Mouse (Mus musculus) MEL (cell line): Measurements from ENCODE around the gene Tiprl.

Source experiments
- BHLHE40 ChIP-seq: IDR thresholded peaks from 2 replicates; pipeline ENCODE4 v1.6.1; 2012; ENCODE audit warnings: low read depth, mild to moderate bottlenecking, inconsistent platforms, low read length, improper control_type of control experiment, borderline replicate concordance
- CTCF ChIP-seq, 3 experiments: IDR thresholded peaks in 2 of 3; conservative IDR thresholded peaks in 1 of 3; 2 replicates each; pipeline ENCODE4 v1.5.1; 2011 to 2012; ENCODE audit warnings: low read length in 3 of 3, low read depth in 2 of 3, mild to moderate bottlenecking in 2 of 3, improper control_type of control experiment in 1 of 3, inconsistent platforms in 1 of 3, mixed read lengths in 1 of 3, moderate library complexity in 1 of 3; ENCODE audit not compliant: control insufficient read depth in 1 of 3, insufficient read depth in 1 of 3, poor library complexity in 1 of 3, severe bottlenecking in 1 of 3
- E2F4 ChIP-seq: IDR thresholded peaks from 2 replicates; pipeline ENCODE4 v1.6.1; 2011; ENCODE audit warnings: low read depth, low read length, improper control_type of control experiment, borderline replicate concordance
- JUND ChIP-seq: IDR thresholded peaks from 2 replicates; pipeline ENCODE4 v1.6.1; 2011; ENCODE audit warnings: low read depth, mild to moderate bottlenecking, improper control_type of control experiment, low read length
- MAZ ChIP-seq: IDR thresholded peaks from 2 replicates; pipeline ENCODE4 v1.6.1; 2012; ENCODE audit warnings: low read depth, mild to moderate bottlenecking, inconsistent platforms, low read length, improper control_type of control experiment
- POLR2A ChIP-seq, 2 experiments: IDR thresholded peaks; 2 replicates each; pipeline ENCODE4 v1.6.1; 2011 to 2012; ENCODE audit warnings: low read length in 2 of 2, mild to moderate bottlenecking in 2 of 2, control low read depth in 1 of 2, improper control_type of control experiment in 1 of 2, low read depth in 1 of 2, moderate library complexity in 1 of 2; ENCODE audit not compliant: control insufficient read depth in 1 of 2, insufficient read depth in 1 of 2, poor library complexity in 1 of 2

DNA sequence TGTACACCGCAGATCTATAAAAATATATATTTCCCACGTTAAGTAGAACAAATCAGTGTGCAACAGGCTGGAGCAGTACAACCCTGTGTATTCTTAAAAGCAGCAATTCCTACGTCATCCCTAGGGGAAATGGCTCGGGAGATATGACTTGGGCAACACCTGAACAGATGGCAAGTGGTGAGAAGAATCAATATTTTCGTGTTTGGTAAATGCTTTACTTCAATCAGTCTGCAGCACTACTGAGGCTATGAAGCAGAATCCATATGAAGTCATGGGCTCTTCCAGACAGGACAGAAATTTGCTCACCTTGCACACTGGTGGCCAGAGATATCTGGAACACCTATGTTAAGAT lies 42.2 kb downstream of the Tiprl start:
- TF ChIP-seq E2F4 (no peak), CTCF (IDR thresholded peaks at IDR 0.05 in 2 of 3, conservative IDR thresholded peaks at IDR 0.05 in 1 of 3; ENCODE audit: control insufficient read depth in 1 of 3, insufficient read depth in 1 of 3, low read depth in 2 of 3, low read length in 3 of 3, poor library complexity in 1 of 3, severe bottlenecking in 1 of 3) (no peak), JUND (0 out of 2 replicates have a peak, but pooled peaks have one; percentile 28), MAZ (no peak), POLR2A (IDR thresholded peaks at IDR 0.05; ENCODE audit: control insufficient read depth in 1 of 2, insufficient read depth in 1 of 2, low read depth in 1 of 2, low read length in 2 of 2, poor library complexity in 1 of 2) (no peak), BHLHE40 (no peak)
